Mouse (Mus musculus): ENCODE data around the gene Map3k5.

The Map3k5 gene

DNA sequence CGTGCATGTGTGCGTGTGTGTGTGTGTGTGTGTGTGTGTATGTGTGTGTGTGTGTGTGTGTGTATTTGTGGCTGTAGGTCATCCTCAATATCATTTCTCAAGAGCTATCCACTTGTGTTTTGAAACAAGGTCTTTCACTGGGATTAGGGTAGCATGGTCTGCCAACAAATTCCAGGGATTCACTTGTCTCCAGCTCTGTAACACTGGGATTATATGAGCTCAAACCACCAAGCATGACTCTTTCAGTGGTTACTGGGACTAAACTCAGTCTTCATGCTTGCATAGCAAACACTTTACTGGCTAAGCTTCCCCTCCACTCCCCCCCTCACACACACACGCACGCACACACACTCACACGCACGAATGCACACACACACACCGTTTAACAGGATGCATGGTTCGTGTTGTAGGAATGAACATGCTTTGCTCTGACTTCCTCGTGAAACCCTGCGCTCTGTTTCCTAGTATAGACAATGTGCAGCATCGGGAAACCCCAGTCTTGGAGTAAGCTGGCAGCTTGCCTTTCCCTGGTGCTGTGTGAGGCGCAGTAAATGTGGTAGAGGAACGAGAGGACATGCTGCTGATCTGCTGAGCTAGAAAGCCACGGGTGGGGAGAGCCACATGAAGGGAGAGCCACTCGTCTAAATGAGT lies 126.2 kb downstream of the Map3k5 start:
- peak; percentile 17 to 20 for DNase-seq

DNA sequence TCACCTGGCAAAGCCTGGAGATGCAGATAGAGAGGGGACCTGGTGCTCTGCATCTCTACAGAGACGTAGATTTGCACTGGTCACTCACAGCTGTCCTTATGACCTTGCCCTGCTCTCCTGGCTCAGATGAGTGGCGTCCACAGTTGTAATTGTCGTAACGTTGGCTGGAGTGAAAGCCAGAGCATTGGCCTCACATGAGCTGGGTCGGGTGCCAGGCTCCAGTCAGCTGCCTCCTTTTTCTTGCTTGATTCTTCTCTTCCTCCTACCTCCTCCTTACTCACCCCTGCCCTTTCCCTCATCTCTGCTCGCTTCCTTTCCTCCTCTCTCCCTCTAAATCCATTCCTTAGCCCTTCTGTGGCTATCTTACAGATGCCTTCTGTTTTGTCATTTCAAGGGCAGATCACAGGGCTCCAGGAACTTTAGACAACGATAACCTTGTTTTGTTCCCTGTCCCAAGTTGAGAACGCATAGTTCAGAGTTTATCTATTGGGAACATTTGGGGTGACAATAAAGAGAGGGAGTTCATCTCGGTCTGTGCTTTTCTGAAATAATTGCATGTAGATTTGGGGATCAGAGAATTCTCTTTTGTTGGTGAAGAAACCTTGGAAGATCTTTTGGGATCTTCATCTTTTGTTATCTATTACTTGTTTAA lies 130.4 kb downstream of the Map3k5 start:
- no peak for DNase-seq

DNA sequence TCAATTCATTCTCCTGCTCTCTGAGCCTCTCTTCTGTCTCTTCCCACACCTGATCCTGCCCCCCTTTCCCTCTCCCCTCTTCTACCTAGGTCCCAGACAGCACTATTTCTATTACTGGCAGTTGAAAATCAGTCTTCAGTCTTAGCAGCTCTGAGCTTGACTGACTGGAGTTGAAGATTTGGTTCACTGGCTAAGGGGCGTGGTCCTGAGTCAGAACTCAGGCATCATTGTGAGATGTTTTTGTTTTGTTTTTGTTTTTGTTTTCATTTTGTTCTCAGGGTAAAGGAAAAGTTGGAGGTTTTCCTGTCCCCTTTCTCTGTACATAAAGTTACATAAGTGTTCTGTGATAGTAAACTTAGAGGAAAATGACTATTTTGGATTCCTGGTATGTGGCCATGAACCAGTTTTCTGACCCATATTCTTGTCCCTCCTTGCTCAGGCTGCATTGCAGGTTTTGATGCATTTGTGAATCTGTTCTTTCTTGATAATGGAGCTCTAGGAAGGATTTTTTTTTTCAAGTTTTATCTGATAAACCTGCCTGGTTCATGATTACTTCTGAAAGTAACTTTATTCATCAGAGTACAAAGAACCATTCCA lies 131.9 kb downstream of the Map3k5 start:
- no peak for DNase-seq

DNA sequence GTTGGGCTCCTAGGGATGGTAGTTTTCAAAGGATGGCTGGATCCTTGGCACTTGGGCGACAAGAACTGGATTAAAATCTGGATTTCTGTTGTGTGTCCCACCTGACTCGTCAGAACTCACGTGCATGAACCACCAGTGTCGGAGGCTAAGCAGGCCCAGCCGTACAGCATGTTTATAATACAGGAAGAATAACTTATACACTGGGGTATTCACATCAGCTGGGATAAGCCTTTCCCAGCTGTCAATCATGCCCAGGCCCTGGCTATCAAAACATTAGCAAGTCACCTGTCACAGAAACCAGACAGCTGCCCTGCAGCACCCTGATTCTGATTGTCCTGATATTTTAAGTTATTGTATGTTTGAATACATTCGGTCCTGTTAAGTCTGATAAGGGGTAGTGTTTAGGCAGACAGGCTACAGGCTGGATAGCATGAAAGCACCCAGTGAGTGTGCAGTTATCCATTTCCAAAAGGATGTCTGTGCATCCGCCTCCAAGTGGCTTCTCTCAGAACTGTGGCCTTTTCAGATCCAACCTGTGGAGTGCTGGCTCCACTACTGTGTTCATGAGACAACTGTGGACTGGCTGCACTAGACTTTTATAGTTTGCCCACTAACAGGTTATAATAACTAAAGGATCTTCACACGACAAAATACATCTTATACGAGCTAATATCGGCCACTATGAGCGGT lies 135.6 kb downstream of the Map3k5 start:
- DNase-seq = no peak

- DNase-seq = no peak
Measured at GRCm38 (mm10) chr10:20070576-20071109, 136.4 kb downstream of the Map3k5 start.

GRCm38 (mm10) chr10:20071716-20072115 lies 137.4 kb downstream of the Map3k5 start:
- DNase-seq = no peak

DNA sequence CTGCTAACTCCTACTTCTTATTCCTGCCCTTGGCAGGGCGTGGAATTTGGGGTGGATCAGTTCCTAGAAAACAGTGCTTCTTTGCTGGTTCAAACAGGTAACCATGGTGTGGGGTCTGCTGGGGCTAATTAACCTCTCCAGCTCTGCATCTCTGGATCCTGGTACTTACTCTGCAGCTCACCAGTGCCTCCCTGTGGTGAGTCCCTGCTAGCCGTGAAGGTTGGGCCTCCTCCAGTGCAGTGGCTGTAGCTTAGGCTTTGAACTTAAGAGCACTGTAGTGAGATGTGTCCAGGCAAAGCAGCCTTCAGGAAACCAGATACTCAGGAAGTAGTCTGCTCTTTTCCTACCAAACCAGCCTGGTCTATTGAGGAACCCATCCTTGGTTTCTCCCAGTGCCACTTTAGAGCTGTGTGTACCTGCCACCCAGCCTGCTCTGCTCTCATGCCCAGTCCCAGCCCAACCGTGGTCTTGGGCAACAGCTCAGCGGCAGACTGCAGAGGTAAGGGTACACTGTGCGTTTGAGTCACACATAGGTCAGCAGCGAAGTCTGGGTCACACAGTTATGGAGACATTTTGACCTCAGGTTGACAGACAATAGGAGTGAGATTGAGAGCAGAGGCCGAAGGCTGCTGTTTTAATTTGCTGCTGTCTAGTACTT lies 139.1 kb downstream of the Map3k5 start:
- peak; percentile 82 to 87 for DNase-seq

DNA sequence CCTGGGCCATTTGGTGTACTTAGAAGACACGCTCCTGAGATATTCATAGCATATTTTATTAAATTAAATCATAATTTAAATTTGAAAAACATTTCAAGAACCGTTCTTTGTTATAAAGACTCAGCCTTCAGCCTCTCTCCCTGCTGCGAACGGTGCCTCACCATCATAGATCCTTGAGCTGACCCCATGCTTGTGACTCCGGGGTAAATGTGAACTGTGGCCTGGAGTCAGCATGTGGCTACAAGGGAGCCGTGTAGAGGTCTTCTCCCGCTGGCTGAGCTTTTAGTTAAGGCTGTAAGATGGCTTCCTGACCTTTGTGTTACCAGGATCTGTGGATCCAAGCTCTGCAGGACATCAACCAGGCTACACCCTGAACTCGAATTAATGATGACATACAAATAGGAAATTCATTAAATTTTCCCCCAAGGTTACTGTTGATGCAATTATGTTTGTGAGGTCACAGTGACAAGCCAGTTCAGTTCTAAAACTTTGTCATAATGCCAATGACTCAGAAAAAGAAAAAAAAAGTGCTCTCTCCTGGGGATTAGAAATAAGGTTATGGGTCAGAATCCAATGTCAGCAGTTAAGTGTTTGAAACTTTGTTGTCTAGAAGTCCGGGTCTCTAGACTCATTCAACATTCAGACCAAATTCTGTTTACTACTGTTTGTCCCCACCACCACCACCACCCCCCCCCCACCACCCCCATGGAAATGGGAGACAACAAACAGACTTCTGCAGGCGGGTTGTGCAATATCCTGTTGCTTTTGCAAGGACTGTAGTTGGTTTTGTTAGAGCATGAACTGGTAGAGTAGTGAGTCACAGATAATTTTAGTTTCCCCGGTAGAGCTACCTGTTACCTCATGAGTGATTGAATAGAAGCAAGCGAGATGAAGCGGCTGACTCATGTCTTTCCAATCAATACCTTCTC lies 142.5 kb downstream of the Map3k5 start:
- no peak for DNase-seq

- no peak for DNase-seq
Measured at GRCm38 (mm10) chr10:20078350-20078749, 144.1 kb downstream of the Map3k5 start.

GRCm38 (mm10) chr10:20087841-20088240 lies 153.6 kb downstream of the Map3k5 start:
- no peak for DNase-seq

GRCm38 (mm10) chr10:20089026-20089425 lies 154.8 kb downstream of the Map3k5 start:
- no peak for DNase-seq

- DNase-seq = no peak
Measured at GRCm38 (mm10) chr10:20090171-20090570, 155.9 kb downstream of the Map3k5 start.

DNA sequence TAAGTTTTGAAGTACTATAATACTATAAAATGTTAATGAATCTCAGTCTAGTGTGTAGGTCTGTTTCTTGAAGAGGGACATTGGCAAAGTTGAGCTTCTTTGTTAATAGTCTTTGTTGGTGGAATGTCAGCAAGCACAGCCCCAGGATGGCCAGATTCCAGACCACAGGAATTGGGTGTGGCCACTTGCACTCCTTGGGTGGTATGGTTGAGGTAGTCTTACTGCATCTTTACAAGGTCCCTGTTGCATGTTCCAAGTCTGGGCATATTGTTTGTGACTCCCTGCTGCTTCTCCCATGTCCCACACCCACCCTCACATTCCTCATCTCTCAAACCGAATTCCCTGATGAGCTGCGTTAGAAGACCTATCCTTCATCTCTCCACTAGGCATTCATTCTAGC lies 157.1 kb downstream of the Map3k5 start:
- DNase-seq = no peak

DNA sequence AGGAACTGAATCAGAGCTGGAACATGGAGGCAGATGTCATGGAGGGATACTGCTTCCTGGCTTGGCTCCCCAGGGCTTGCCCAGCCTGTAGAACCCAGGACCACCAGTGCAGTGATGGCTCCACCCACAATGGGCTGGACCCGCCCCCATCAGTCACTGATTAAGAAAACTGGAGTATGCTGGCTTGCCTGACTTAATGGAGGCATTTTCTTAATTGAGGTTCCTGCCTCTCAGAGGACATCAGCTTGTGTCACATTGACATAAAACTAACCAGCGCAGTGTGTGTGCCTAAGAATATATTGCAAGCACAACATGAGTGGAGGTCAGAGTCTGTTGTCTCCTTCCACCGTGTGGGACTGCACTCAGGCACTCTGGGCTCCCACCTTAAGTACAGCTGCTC lies 158.1 kb downstream of the Map3k5 start:
- DNase-seq = no peak

DNA sequence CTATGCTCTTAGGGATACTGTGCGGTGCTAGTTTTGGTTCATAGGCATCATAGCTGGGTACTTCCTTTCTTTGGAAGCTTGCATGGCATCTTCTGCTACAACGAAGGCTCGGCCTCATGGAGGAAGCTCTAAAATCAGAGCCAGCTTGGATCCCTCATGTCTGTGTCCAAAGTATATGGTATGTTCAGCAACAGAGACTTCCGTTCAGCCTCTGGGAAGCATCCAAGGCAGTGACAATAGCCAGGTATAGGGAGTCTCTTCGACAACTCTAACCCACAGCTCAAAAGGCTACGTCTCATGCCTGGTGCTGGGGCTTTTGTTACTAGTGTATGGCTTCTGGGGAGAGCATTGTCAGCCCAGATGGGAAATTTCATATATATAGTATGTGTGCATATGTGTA lies 167.2 kb downstream of the Map3k5 start:
- no peak for DNase-seq

DNA sequence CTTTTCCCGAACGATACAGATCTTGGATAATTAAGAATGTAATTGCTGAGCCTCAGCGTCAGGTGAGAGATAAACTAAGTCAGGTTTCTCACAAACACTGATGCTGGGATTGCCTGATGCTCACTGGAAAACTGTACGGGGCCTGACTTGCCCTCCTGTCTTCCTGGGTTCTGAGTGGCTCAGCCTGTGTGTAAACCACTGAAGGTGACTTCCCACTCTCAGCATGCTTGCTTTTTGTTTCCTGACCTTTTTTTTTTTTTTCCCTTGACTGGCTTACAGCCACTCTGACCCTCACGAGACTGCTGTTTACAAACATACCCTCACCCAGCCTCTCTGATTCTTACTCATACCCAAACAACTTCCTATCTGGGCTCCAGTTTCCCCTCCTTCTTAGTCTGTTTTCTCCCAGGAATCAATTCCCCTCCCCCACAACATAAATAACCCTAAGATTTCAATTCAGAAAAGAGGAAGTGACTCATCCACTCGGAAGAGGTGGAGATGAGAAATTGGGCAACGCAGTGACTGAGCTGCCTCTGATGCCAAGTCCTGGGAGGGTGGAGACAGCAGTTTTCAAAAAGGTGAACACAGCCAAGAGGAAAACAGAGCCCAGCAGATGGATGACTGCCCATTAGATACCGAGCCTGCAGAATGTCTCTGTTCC lies 170.1 kb downstream of the Map3k5 start:
- DNase-seq = no peak

DNA sequence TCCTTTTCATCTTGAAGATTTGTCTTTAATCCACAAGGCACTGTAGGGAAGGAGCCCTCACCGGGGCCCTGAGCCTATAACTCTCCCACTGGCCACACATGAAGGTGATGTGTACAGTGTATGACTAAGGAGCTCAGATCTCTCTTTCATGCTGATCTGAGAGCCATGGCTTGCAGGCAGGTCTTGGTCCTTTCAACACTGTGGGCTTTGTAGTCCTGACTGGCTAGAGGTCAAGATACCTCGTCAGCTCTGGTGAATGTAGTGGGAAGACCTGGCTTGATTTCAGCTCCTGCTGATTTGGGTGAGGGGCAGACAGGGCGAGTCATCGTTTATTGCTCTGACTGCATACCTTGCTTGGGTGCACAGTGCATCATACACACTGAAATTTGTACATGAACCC lies 171.3 kb downstream of the Map3k5 start:
- no peak for DNase-seq

DNA sequence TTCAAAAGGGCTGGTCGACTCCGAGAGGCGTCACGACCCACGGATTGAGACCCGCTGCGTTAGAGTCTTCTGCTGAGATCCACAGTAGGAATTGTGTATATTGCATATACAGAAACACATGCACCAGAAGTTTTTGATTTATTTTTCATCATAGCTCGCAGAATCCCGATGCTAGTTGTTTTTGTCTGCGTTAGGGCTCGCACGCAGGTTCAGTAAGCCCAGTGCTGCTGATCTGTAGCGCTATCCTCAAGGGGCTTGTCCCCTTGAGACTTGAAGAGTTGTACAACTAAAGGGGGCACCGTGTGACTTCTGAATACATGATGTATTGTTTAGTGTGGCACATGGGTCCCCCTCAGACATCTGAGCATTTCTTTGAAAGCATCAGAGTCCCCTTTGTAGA lies 172.8 kb downstream of the Map3k5 start:
- no peak for DNase-seq

DNA sequence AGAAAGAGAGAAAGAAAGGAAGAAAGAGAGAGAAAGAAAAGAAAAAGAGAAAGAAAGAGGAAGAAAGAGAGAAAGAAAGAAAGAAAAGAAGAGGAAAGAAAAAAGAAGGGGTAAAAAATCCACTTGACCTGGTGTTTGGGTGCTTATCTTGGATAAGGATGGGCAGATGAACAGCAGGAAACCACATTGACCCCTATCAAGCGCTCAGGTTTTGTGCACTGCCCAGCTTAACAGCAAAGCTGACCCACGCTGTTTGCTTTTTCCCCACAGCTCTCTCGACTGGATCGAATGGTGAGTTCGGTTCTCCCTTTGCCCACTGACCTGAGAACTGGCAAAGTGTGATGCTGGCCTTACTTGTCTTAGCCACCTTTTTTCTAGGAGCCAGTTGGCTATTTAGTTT lies 177.2 kb downstream of the Map3k5 start:
- no peak for DNase-seq

GRCm38 (mm10) chr10:20112026-20112973 lies 178.0 kb downstream of the Map3k5 start:
- DNase-seq = no peak

Data from thymus, postnatal 36 days (tissue).